Mouse (Mus musculus): ENCODE data around the gene Scamp2.

DNA sequence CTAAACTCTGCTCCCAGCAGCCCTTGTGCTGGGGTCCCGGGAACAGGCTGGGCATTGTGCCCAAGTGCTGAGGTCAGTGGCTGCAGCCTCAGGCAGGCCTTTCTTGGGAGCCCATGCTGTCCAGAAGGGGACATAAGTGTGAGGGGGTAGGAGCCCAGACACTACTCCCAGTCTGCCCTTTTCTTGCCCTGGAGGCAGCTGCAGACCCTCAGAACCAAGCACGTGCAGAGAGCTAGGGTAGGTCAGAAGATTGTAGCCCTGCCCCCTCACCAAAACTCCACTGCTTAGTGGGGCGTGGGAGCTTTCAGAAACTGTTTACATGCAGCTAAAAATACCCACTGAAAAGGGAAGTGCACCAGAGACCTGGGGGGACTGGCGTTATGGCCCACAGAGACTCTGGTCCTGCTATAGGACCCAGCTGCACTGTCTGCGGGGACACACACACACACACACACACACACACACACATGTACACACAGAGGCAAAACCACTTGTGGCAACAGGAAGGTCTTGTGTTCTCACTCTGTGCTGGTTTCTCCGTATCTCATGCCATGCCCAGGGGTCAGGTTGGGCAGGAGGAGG is 77.1 kb downstream of the Scamp2 start:
- no peak for TF ChIP-seq CTCF (IDR thresholded peaks at IDR 0.05; ENCODE audit: low read depth)
- no peak for TF ChIP-seq EP300 (IDR thresholded peaks at IDR 0.05; ENCODE audit: low read depth)

Measured in liver, embryonic 14.5 days (tissue).